Mouse (Mus musculus) lung, embryonic 16.5 days (tissue): ENCODE data around the gene Grb2. TPM values are rescaled to one million over a fixed set of nuclear protein-coding genes. Genes with fewer than 3 reads are reported as not detected.

Experiments
- ATAC-seq: fragments of 200-750 bp; cut with Nextera tagmentation; 2 replicates; pipeline ENCODE4 v1.8.0; 2017; ENCODE audit warnings: low read depth, mild to moderate bottlenecking, moderate library complexity
- H3K27ac ChIP-seq: fragments of 300-500 bp; sonication (generic); 2 replicates; pipeline ENCODE4 v1.5.1; 2014; ENCODE audit warnings: mild to moderate bottlenecking, control low read depth, low read length
- H3K27me3 ChIP-seq: fragments of 300-500 bp; sonication (generic); 2 replicates; pipeline ENCODE4 v1.6.1; 2014; ENCODE audit warnings: low read depth, low read length, mixed read lengths; ENCODE audit not compliant: control insufficient read depth, insufficient read depth
- H3K36me3 ChIP-seq: fragments of 300-500 bp; sonication (generic); 2 replicates; pipeline ENCODE4 v1.6.1; 2014; ENCODE audit warnings: low read length; ENCODE audit not compliant: control insufficient read depth, insufficient read depth
- H3K4me1 ChIP-seq: fragments of 300-500 bp; sonication (generic); replicated peaks from 2 replicates; pipeline ENCODE4 v1.6.1; 2014; ENCODE audit warnings: low read length, mixed read lengths; ENCODE audit not compliant: control insufficient read depth, insufficient read depth
- H3K4me2 ChIP-seq: fragments of 300-500 bp; sonication (generic); 2 replicates; pipeline ENCODE4 v1.6.1; 2014; ENCODE audit warnings: low read depth, low read length, control low read depth
- H3K4me3 ChIP-seq: fragments of 300-500 bp; sonication (generic); 2 replicates; pipeline ENCODE4 v1.5.1; 2014; ENCODE audit warnings: mild to moderate bottlenecking, low read length, control low read depth
- H3K9ac ChIP-seq: fragments of 300-500 bp; sonication (generic); 2 replicates; pipeline ENCODE4 v1.6.1; 2014; ENCODE audit warnings: low read length, control low read depth
- H3K9me3 ChIP-seq: fragments of 300-500 bp; sonication (generic); 2 replicates; pipeline ENCODE4 v1.6.1; 2016; ENCODE audit warnings: low read length; ENCODE audit not compliant: control insufficient read depth
- WGBS: fragments of 180-500 bp; shearing (Covaris S2); extraction: QIAGEN DNeasy Blood & Tissue Kit; methylation state at CpG from one replicate; pipeline ENCODE4 v1.1.7; 2014; 5-methylcytosine and 5-hydroxymethylcytosine counted together
- polyA plus RNA-seq: library from polyadenylated mRNA; unstranded; fragments of >200 nt; fragmentation: Nextera tagmentation; extraction: Ambion mirVana; gene quantifications from 2 replicates; pipeline ENCODE4 v1.2.1, GENCODE M21; 2015

Grb2 gene
- 81.0 and 82.7 TPM in 2 replicates for polyA plus RNA-seq

DNA sequence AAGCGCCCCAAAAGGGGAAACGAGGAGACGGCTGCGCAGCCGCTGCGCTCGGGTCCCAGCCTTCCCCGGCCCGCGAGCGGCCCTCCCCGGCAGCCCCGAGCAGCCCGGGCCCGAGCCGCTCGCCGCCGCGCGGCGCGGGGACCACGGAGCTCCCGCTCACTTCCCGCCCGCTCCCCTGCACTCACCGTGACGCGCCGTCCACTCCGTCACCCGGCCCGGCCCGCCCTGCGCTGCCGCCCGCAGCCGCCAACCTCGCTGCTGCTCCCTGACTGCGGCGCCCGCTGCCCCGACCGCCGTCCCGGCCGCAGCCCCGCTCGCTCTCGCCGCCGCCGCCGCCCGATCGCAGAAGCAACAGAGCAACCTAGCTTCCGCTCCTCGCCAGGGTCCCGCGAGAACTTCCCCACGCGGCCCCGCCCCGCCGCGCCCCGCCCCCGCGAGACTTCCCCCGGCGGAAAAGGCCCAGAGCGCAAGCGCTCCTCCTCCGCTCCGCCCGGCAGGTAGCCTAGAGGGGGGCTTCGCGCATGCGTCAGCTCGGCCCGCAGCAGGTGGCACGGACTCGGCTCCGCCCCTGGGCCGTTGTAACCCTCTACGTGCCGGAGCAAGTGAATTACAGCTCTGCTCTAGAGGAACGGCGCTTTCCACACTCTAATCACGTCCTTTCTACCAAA lies at the start of gene Grb2:
TSS of gene Grb2 (minus strand) at position 389 of the 668 bp plus-strand sequence.
- Histone ChIP-seq H3K4me2 (peak within 1 kb of the TSS; percentile 94), H3K36me3 (no peaks in the 10 kb centered on the region), H3K9me3 (no peaks in the 10 kb centered on the region), H3K27me3 (no peaks in the 10 kb centered on the region), H3K4me3 (peak within 1 kb of the TSS; percentile 99), H3K9ac (peak within 1 kb of the TSS; percentile 97), H3K27ac (peak within 1 kb of the TSS; percentile 90), H3K4me1 (peaks cover 20% of the 10 kb centered on the region)
- whole genome bisulfite sequencing, result under 1% methylated on average over 56 of the region's 91 CpGs
- ATAC-seq, result peak; percentile 98

DNA sequence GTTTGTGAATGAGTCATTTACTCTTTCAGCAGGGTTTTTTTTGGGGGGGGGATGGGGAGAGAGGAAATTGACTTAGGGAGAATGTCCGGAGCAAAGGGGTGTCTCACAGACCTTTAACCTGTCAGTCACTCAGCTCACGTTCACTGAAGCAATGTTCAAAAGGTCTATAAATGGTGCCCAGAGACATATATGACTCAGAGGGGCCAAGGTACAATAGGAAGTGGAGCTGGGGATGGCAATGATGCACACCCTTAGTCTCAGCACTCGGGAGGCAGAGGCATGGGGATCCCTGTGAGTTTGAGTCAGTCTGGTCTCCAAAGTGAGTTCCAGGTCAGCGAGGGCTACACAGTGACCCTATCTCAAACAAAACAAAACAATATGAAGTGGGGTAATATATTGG lies 45.1 kb upstream of the Grb2 start:
- H3K4me1 ChIP-seq, result no peaks in the 10 kb centered on the region
- H3K4me3 ChIP-seq, result no peak overlapping the region
- no peaks in the 10 kb centered on the region for H3K9me3 ChIP-seq
- no peak overlapping the region for H3K27ac ChIP-seq
- no peak overlapping the region for H3K4me2 ChIP-seq
- H3K36me3 ChIP-seq, result no peaks in the 10 kb centered on the region
- no peaks in the 10 kb centered on the region for H3K27me3 ChIP-seq
- ATAC-seq, result no peak
- H3K9ac ChIP-seq, result no peak overlapping the region
- 60% methylated on average over 4 of the region's 4 CpGs for WGBS

DNA sequence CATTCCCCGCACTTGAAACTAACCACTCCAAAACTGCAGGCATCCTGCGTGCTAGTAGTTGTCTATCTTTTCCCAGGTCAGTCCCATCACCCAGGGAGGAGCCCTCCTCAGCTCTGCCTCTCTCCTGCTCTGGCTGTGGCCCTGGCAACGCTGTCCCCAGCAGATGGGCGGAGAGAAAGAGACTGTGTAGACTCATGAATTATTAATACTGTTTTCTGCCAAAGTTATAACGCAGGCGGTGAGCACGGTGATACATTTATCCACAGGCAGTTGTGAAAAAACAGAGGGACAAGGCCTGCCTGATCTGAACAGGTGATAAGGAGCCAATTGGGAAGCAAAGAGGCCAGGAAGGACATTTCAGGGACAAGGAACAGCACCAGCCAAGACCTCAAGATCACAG lies 44.3 kb upstream of the Grb2 start:
- 82% methylated on average over 7 of the region's 7 CpGs for WGBS
- H3K4me2 ChIP-seq, result no peak overlapping the region
- H3K9me3 ChIP-seq, result no peaks in the 10 kb centered on the region
- H3K27ac ChIP-seq, result no peak overlapping the region
- H3K9ac ChIP-seq, result no peak overlapping the region
- H3K27me3 ChIP-seq, result no peaks in the 10 kb centered on the region
- no peak overlapping the region for H3K4me3 ChIP-seq
- no peaks in the 10 kb centered on the region for H3K4me1 ChIP-seq
- H3K36me3 ChIP-seq, result no peaks in the 10 kb centered on the region
- ATAC-seq, result no peak

DNA sequence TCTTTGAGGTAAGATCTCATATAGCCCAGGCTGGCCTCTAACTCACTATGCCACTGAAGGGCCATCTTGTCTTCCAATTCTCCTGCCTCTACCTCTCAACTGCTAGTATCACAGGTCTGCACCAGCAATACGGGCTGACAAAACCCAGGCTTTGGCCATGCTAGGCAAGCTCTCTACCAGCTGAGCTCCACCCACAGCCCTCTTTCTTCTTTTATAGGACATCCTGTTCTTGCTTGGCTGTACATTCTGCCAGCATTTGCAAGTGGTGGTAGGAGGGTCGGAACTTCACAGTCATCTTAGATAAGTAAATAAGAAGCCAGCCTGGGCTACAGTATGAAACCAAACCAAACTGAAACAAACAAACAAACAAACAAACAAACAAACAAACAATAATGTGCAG lies 43.3 kb upstream of the Grb2 start:
- peaks cover 5% of the 10 kb centered on the region for H3K4me1 ChIP-seq
- no peaks in the 10 kb centered on the region for H3K27me3 ChIP-seq
- ATAC-seq, result no peak
- no peak overlapping the region for H3K9ac ChIP-seq
- no peak overlapping the region for H3K4me2 ChIP-seq
- no peaks in the 10 kb centered on the region for H3K9me3 ChIP-seq
- WGBS, result 53% methylated on average over 2 of the region's 2 CpGs
- no peak overlapping the region for H3K4me3 ChIP-seq
- H3K36me3 ChIP-seq, result no peaks in the 10 kb centered on the region
- no peak overlapping the region for H3K27ac ChIP-seq

DNA sequence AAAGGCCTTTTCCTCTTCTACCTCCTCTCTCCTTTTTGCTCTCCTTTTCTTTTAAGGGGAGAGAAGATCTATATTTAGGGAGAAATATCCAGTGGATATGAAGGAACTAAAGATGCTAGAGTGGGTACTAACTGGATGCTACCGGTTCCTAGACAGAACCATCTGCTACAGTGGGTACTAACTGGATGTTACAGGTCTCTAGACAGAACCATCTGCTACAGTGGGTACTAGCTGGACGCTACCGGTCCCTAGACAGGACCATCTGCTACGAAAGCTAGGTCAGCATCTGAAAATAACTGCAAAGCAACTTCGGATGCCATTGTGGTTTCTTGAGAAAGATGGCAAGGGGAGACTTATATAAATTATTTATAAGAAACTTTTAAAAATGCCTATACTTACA lies 41.4 kb upstream of the Grb2 start:
- Histone ChIP-seq H3K27ac (no peak overlapping the region), H3K9ac (no peak overlapping the region), H3K4me2 (no peak overlapping the region), H3K4me3 (no peak overlapping the region), H3K9me3 (no peaks in the 10 kb centered on the region), H3K4me1 (peaks cover 5% of the 10 kb centered on the region), H3K27me3 (no peaks in the 10 kb centered on the region), H3K36me3 (no peaks in the 10 kb centered on the region)
- no peak for ATAC-seq
- WGBS, result 82% methylated on average over 5 of the region's 5 CpGs

DNA sequence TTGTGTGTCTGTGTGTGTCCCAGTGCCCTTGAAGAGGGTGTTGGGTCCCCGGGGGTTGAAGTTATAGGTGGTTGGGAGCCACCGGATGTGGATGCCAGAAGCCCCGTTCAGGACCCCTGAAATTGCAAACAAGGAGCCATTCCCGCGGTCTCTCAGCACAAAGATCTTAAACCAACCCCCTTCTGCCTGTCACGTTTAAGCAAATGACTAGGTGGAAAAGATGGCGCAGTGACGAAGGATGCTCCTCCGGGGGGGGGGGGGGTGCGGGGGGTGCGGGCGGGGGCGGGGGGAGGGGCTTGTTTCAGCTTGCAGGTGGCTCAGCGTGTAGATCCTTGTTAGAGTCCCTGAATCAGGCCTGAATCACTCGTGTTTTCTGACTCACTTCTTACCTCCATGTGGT lies 39.0 kb upstream of the Grb2 start:
- Histone ChIP-seq H3K27ac (no peak overlapping the region), H3K4me2 (peak overlapping the region; percentile 33)
- WGBS, result 6% methylated on average over 11 of the region's 15 CpGs

DNA sequence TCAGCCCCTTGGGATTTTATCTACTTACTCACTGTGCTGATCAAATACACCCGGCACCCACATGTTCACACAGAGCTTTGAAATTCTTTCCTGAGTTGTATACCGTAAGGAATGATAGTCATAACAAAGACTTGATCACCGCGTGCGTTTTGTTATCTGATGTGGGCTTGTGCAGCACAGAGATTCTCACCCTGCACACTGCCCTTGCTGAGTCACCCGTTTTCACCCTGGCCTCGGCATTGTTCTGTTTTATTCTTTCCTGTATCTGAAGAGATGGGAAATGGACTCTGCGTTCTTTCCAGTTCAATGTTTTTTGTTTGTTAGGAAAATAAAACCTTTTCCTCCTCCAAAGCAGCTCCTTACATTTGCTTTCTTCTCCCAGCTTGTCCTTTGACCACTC lies 38.4 kb upstream of the Grb2 start:
- H3K36me3 ChIP-seq, result no peaks in the 10 kb centered on the region
- no peak overlapping the region for H3K4me3 ChIP-seq
- H3K27ac ChIP-seq, result no peak overlapping the region
- WGBS, result 19% methylated on average over 8 of the region's 8 CpGs
- no peaks in the 10 kb centered on the region for H3K27me3 ChIP-seq
- H3K4me1 ChIP-seq, result peaks cover 5% of the 10 kb centered on the region
- ATAC-seq, result no peak
- no peaks in the 10 kb centered on the region for H3K9me3 ChIP-seq
- no peak overlapping the region for H3K9ac ChIP-seq
- no peak overlapping the region for H3K4me2 ChIP-seq

More for the DNA sequence above, 39.0 kb upstream of the Grb2 start:
- Histone ChIP-seq H3K4me3 (no peak overlapping the region), H3K27me3 (no peaks in the 10 kb centered on the region), H3K36me3 (no peaks in the 10 kb centered on the region), H3K9me3 (no peaks in the 10 kb centered on the region), H3K4me1 (peaks cover 5% of the 10 kb centered on the region), H3K9ac (0 out of 2 replicates have a peak overlapping the region, but pooled peaks have one; percentile 35)
- ATAC-seq, result no peak

DNA sequence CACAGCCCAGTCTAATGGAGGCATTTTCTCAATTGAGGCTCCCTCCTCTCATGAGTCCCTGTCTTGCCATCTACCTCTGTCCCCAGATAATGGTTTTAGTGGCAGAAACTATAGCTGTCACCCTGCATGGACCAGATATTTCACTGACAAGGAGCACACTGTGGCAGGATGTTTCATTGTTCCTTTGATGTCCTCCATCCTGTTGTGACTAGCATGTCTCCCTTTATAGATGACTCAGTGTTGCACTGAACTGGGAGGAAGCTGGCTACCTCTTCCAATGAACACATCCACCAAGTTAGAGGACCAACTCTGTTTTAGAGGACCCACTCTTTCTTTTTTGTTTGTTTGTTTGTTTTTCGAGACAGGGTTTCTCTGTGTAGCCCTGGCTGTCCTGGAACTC lies 37.7 kb upstream of the Grb2 start:
- H3K4me3 ChIP-seq, result no peak overlapping the region
- H3K27ac ChIP-seq, result no peak overlapping the region
- no peaks in the 10 kb centered on the region for H3K9me3 ChIP-seq
- no peak for ATAC-seq
- no peaks in the 10 kb centered on the region for H3K36me3 ChIP-seq
- peaks cover 5% of the 10 kb centered on the region for H3K4me1 ChIP-seq
- H3K9ac ChIP-seq, result no peak overlapping the region
- H3K4me2 ChIP-seq, result no peak overlapping the region
- 70% methylated on average over 1 of the region's 1 CpGs for WGBS
- no peaks in the 10 kb centered on the region for H3K27me3 ChIP-seq

DNA sequence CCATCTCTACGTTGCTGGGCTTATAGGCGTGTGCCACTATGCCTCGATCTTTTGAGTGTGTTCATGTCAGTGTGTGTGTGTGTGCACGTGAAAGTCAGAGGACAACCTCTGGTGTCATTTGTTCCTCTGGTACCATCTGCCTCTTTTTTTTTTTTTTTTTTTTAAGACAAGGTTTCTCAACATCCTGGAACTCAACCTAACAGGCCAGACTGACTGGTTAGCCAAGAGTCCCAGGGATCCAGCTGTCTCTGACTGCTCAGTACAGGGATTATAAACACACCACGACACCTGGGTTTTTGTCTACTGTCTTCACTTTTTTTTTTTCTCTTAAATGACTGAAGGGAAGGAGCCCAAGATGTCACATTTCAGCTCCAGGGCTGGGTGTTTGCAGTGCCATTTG lies 36.0 kb upstream of the Grb2 start:
- H3K4me2 ChIP-seq, result no peak overlapping the region
- no peaks in the 10 kb centered on the region for H3K27me3 ChIP-seq
- H3K9me3 ChIP-seq, result no peaks in the 10 kb centered on the region
- no peak overlapping the region for H3K4me3 ChIP-seq
- H3K36me3 ChIP-seq, result no peaks in the 10 kb centered on the region
- no peak for ATAC-seq
- 72% methylated on average over 5 of the region's 5 CpGs for WGBS
- H3K27ac ChIP-seq, result no peak overlapping the region
- H3K9ac ChIP-seq, result no peak overlapping the region
- peaks cover 5% of the 10 kb centered on the region for H3K4me1 ChIP-seq

DNA sequence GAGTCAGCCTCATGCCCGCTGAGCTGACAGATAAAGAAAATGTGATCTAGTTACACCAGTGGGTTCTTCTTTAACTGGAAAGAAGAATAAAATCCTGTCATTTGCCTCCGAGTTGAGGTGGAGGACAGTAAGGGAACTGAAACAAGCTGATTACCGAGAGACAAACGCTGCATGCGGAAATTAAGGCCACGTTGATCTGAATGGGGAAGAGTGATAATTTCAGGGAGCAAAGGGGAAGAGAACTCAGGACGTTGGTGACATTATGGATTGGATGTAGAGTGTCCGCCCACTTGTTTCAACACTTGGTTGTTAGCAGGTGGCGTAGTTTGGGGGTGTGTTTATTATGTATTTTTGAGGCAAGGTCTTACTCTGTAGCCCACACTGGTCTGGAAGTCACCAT lies 34.5 kb upstream of the Grb2 start:
- ATAC-seq, result no peak
- Histone ChIP-seq H3K27ac (no peak overlapping the region), H3K9ac (no peak overlapping the region), H3K4me1 (peaks cover 5% of the 10 kb centered on the region), H3K4me2 (no peak overlapping the region), H3K9me3 (no peaks in the 10 kb centered on the region), H3K27me3 (no peaks in the 10 kb centered on the region), H3K36me3 (no peaks in the 10 kb centered on the region), H3K4me3 (no peak overlapping the region)
- 84% methylated on average over 9 of the region's 9 CpGs for whole genome bisulfite sequencing
